Mouse (Mus musculus) hindbrain, postnatal 0 days (tissue): ENCODE data around the gene Gm28041. TPM values are rescaled to one million over a fixed set of nuclear protein-coding genes. Genes with fewer than 3 reads are reported as not detected.
"Not testable (repeated sequence)": the region's sequence is repeated elsewhere in the genome, so short reads cannot be mapped to it uniquely, and the experiment has no call there.

Experiments used
- ATAC-seq: fragments of 200-750 bp; cut with Nextera tagmentation; 2 replicates; pipeline ENCODE4 v1.8.0; 2017; ENCODE audit warnings: mild to moderate bottlenecking, moderate TSS enrichment, moderate library complexity
- DNase-seq: peaks from one replicate; pipeline ENCODE4 v3.0.0-alpha.2; 2015; ENCODE audit warnings: low spot score
- H3K27ac ChIP-seq: fragments of 300-500 bp; sonication (generic); 2 replicates; pipeline ENCODE4 v1.5.1; 2014; ENCODE audit warnings: mild to moderate bottlenecking
- H3K27me3 ChIP-seq: fragments of 300-500 bp; sonication (generic); 2 replicates; pipeline ENCODE4 v1.6.1; 2014; ENCODE audit warnings: low read length, mixed read lengths; ENCODE audit not compliant: insufficient read depth
- H3K36me3 ChIP-seq: fragments of 300-500 bp; sonication (generic); 2 replicates; pipeline ENCODE4 v1.6.1; 2014; ENCODE audit warnings: low read length, mixed read lengths; ENCODE audit not compliant: insufficient read depth
- H3K4me1 ChIP-seq: fragments of 300-500 bp; sonication (generic); 2 replicates; pipeline ENCODE4 v1.6.1; 2014; ENCODE audit warnings: antibody characterized with exemption, low read length, mixed read lengths; ENCODE audit not compliant: insufficient read depth
- H3K4me2 ChIP-seq: fragments of 300-500 bp; sonication (generic); 2 replicates; pipeline ENCODE4 v1.6.1; 2014; ENCODE audit warnings: low read depth, mild to moderate bottlenecking, low read length, moderate library complexity, mixed read lengths
- H3K4me3 ChIP-seq: fragments of 300-500 bp; sonication (generic); 2 replicates; pipeline ENCODE4 v1.5.1; 2014; ENCODE audit warnings: low read length
- H3K9ac ChIP-seq: fragments of 300-500 bp; sonication (generic); replicated peaks from 2 replicates; pipeline ENCODE4 v1.6.1; 2014; ENCODE audit warnings: mild to moderate bottlenecking, low read length, moderate library complexity, mixed read lengths
- H3K9me3 ChIP-seq: fragments of 300-500 bp; sonication (generic); 2 replicates; pipeline ENCODE4 v1.6.1; 2016; ENCODE audit warnings: low read length, mixed read lengths
- CTCF ChIP-seq: IDR thresholded peaks from 2 replicates; pipeline ENCODE4 v1.5.1; 2016; ENCODE audit warnings: antibody characterized with exemption, control low read depth, low read depth
- WGBS: fragments of 180-500 bp; shearing (Covaris S2); extraction: QIAGEN DNeasy Blood & Tissue Kit; methylation state at CpG from one replicate; pipeline ENCODE4 v1.1.7; 2014; 5-methylcytosine and 5-hydroxymethylcytosine counted together
- polyA plus RNA-seq: library from polyadenylated mRNA; unstranded; fragments of >200 nt; fragmentation: Nextera tagmentation; extraction: Ambion mirVana; gene quantifications from 2 replicates; pipeline ENCODE4 v1.2.1, GENCODE M21; 2015
- total RNA-seq: library from RNA; depleted of rRNA; stranded (reverse); fragments of >200 nt; gene quantifications from 2 replicates; pipeline ENCODE4 v1.2.3, GENCODE M21; 2014; rRNA removed

Gm28041 gene
- total RNA-seq (not detected in 2 replicates), polyA plus RNA-seq (not detected in 2 replicates)

DNA sequence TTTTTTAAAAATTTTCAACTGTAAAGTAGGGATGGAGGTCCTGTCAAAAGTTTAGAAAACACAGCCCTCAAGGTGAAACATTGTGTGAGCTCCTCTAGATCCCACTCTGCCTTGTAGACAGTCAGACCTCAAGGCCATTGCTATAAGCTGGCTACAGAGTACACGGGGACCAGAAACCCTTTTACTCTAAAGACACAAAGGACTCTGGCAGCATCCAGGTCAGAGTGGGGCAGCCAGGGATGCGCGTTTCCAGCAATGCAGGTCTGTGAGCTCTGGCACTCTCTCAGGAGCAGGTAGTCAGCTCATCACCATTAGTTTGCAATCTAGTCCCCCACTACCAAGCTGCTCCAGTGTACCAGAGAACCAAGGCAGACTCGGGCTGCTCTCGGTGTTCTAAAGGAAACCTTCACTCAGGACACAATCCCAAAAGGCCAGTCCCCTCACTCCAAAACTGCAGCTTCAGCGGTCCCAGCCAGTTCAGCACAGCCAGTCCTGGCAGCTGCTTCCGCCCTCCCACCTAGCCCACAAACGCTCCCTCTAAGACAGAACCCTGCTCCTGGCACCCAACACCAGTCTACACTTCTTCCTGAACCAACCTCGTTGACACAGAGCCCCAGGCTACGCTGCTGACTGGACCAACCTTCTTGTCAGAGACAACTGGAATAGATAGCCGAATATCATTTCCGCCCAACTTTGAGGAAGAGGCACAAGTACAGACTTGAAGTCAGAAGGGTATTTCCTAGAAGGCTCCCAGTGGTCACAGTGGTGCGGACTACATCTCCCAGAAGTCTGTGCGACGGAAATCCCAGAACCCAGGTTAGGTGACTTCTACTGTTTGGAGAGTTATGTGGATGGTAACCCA, at the start of gene Gm28041, which contains the start of gene Zfp456:
Gm28041 (minus strand) TSS at position 684 of the 862 bp plus-strand sequence.
Zfp456 (minus strand) TSS at position 761 of the 862 bp plus-strand sequence.
- H3K27ac ChIP-seq, H3K9me3 ChIP-seq, H3K9ac ChIP-seq, H3K27me3 ChIP-seq, H3K4me1 ChIP-seq, H3K36me3 ChIP-seq: not testable (repeated sequence)
- H3K4me3 ChIP-seq, result peak within 1 kb of the TSS; percentile 36
- H3K4me2 ChIP-seq, result peak within 1 kb of the TSS; percentile 56
- WGBS, result 18% methylated on average over 13 of the region's 15 CpGs
- ATAC-seq (peak; percentile 84), DNase-seq (peak; percentile 66)

DNA sequence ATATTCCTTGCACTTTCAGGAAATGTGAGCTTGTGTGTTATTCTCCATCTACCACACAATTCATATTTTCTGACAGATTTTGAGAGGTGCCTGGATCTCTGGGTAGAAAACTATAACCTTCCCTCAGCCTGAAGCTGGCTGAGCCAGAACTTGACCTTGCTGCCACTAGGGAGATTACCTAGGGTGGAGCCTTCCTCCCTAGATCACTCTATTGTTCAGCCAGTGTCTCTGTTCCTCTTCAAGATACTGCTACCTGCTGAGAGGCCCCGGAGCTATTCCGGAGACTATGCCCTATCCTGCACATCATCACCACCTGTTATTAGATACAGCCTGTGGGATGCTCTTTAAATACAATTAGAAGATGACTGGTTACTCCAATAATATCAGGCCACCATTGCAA, 47.0 kb upstream of the Gm28041 start:
- not testable (repeated sequence) for DNase-seq, H3K9ac ChIP-seq, H3K9me3 ChIP-seq, H3K4me1 ChIP-seq, H3K27me3 ChIP-seq, H3K4me2 ChIP-seq, H3K27ac ChIP-seq, H3K36me3 ChIP-seq, ATAC-seq, H3K4me3 ChIP-seq
- 58% methylated on average over 2 of the region's 2 CpGs for WGBS

DNA sequence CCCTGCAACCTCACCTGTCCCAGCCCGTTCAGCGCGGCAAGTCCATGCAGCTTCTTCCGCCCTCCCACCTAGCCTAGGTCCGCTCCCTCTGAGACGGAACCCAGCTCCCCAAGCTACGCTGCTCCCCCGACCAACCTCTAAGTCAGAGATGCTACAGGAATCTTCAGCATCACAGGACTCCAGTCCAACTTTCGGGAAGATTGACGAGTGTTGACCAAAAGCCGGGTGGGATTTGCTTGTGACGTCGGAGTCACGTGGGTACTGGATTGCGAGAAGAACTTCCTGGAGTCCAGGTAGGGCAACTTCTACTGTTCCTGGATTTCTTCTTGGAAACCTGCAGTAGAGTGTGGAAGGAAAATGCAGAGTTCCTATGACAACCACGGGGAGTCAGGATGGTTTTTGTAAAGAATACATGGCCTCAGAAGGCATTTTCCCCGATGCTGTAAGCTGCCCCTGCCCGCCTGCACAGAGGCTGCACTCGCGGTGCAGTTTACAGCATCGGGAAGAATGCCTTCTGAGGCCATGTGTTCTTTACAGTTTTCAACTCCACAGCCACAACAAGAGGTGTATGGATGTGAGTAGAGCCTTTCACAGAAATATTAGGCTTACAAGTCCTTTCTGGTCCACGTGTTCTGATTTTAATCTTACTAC, 45.8 kb upstream of the Gm28041 start, which contains the start of gene Zfp459:
Zfp459 (minus strand) TSS at position 212 of the 651 bp plus-strand sequence.
- no peak for TF ChIP-seq CTCF
- peak within 1 kb of the TSS; percentile 52 for H3K4me3 ChIP-seq
- H3K27me3 ChIP-seq, result no peaks in the 10 kb centered on the region
- peak within 1 kb of the TSS; percentile 93 for H3K4me2 ChIP-seq
- no peaks in the 10 kb centered on the region for H3K36me3 ChIP-seq
- DNase-seq, result peak; percentile 54
- 2% methylated on average over 22 of the region's 22 CpGs for WGBS
- peak within 1 kb of the TSS; percentile 43 for H3K9ac ChIP-seq
- H3K27ac ChIP-seq, result no peak within 1 kb of the TSS
- H3K4me1 ChIP-seq, result no peaks in the 10 kb centered on the region
- H3K9me3 ChIP-seq, result no peaks in the 10 kb centered on the region
- ATAC-seq, result peak; percentile 89

DNA sequence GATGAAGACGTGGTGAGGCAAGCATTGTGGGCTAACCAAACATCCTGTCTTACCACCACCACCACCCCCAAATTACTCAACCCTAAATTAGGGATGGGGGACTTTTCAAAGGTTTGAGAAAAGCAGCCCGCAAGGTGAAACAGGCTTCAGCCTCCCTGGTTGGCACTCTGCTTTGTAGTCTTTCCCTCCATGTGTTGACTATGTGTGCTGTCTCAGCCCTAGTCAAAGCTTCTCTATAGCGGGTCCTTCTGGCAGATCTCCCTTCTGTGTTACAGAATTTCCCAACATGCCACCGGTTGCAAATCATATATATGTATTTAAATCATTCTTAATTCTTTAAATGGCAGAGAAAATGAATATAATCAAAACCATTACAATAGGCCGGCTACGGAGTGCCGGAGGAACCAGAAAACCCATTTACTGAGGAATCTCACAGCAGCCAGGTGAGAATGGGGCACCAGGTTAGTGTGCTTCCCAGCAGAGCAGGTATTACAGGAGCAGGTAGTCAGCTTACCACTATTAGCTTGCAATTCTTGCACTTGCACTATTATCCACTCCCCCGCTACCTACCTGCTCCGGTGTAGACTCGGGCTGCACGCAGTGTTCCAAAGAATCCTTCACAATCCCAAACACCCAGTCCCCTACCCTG, 45.1 kb upstream of the Gm28041 start:
- Histone ChIP-seq H3K9ac (peak overlapping the region; percentile 43), H3K4me2 (peak overlapping the region; percentile 93), H3K9me3 (no peaks in the 10 kb centered on the region), H3K27me3 (no peaks in the 10 kb centered on the region), H3K27ac (no peak overlapping the region), H3K4me3 (peak overlapping the region; percentile 52), H3K4me1 (no peaks in the 10 kb centered on the region), H3K36me3 (no peaks in the 10 kb centered on the region)
- TF ChIP-seq CTCF, result no peak
- 40% methylated on average over 11 of the region's 11 CpGs for WGBS
- DNase-seq, result peak; percentile 3
- peak; percentile 39; the same call in 1 of the 2 replicates for ATAC-seq

DNA sequence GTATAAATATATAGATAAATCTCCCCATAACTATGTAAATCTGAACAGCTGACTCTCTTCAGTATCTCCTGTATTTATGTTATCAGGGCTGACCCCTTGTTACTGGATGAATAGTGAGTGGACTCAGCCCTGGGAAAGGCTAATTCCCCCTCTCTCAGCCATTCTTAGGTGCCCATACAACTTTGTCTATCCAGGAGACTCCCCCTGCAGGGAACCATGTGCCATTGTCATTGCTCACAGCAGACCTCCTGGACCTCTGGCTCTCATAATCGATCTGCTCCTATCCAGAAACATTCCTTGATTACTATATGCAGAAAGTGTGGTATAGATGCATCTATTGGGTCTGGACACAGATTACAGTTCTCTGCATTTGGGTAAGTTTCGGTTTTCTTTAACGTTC, 41.3 kb upstream of the Gm28041 start:
- no peak for TF ChIP-seq CTCF
- H3K36me3 ChIP-seq, result no peaks in the 10 kb centered on the region
- H3K27ac ChIP-seq, result no peak overlapping the region
- H3K4me1 ChIP-seq, result no peaks in the 10 kb centered on the region
- H3K4me2 ChIP-seq, result no peak overlapping the region
- no peaks in the 10 kb centered on the region for H3K27me3 ChIP-seq
- no peak overlapping the region for H3K4me3 ChIP-seq
- no peak overlapping the region for H3K9ac ChIP-seq
- H3K9me3 ChIP-seq, result no peaks in the 10 kb centered on the region
- ATAC-seq, result no peak
- 88% methylated on average over 3 of the region's 3 CpGs for WGBS
- no peak for DNase-seq

DNA sequence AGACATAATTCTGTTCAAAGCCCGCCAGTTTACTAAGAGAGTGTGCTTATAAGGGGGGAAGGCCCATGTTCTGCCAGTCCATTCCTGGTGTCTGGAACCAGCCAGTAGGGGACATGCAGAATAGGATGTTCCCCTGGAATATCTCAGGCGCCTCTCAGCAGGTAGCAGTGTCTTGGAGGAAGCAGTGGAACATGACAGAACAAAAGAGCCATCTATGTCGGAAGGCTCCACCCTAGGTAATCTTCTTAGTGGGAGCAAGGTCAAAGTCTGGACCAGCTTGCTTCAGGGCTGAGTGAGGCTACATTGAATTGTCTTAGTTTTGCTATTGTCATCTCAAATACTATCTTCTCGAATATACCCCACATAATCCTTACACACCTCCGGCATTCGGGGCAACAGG, 40.2 kb upstream of the Gm28041 start:
- H3K4me1 ChIP-seq, result no peaks in the 10 kb centered on the region
- no peak overlapping the region for H3K4me3 ChIP-seq
- H3K9me3 ChIP-seq, result no peaks in the 10 kb centered on the region
- TF ChIP-seq CTCF, result no peak
- WGBS, result 85% methylated on average over 6 of the region's 6 CpGs
- H3K36me3 ChIP-seq, result no peaks in the 10 kb centered on the region
- H3K9ac ChIP-seq, result no peak overlapping the region
- no peak overlapping the region for H3K27ac ChIP-seq
- DNase-seq, result no peak
- no peak overlapping the region for H3K4me2 ChIP-seq
- ATAC-seq, result no peak
- H3K27me3 ChIP-seq, result no peaks in the 10 kb centered on the region
